Mouse (Mus musculus): Measurements from ENCODE around the gene Pawr. TPM values are rescaled to one million over a fixed set of nuclear protein-coding genes. Genes with fewer than 3 reads are reported as not detected.

Pawr gene
- 9.6 and 12.6 TPM in 2 replicates for polyA plus RNA-seq (2016; fragmentation: Nextera tagmentation; extraction: Ambion mirVana)

GRCm38 (mm10) chr10:108331784-108332561 lies at the start of gene Pawr:
Pawr (plus strand) TSS chr10:108332121.
- Histone ChIP-seq H3K27ac (replicated peaks) (peak within 1 kb of the TSS; percentile 90), H3K27me3 (ENCODE audit: low read depth, poor library complexity, severe bottlenecking) (peaks cover 25% of the 10 kb centered on the region), H3K36me3 (peaks cover 6% of the 10 kb centered on the region; the same call in 1 of the 2 replicates), H3K9me3 (replicated peaks) (no peaks in the 10 kb centered on the region), H3K4me1 (peaks cover 29% of the 10 kb centered on the region), H3K4me3 (peak within 1 kb of the TSS; percentile 92)
- DNase-seq (ENCODE audit: low spot score), result peak; percentile 90
- under 1% methylated on average over 77 of the region's 85 CpGs for whole genome bisulfite sequencing

- no peak for DNase-seq (ENCODE audit: low spot score)
- Histone ChIP-seq H3K9me3 (replicated peaks) (no peaks in the 10 kb centered on the region), H3K36me3 (peaks cover 36% of the 10 kb centered on the region), H3K4me3 (no peak overlapping the region), H3K4me1 (peaks cover 3% of the 10 kb centered on the region; the same call in 1 of the 2 replicates), H3K27me3 (ENCODE audit: low read depth, poor library complexity, severe bottlenecking) (no peaks in the 10 kb centered on the region), H3K27ac (replicated peaks) (no peak overlapping the region)
- WGBS, result 92% methylated on average over 6 of the region's 6 CpGs
Measured at GRCm38 (mm10) chr10:108282351-108282750, 49.6 kb upstream of the Pawr start.

- H3K4me3 ChIP-seq, result no peak overlapping the region
- 95% methylated on average over 2 of the region's 2 CpGs for WGBS
- peaks cover 26% of the 10 kb centered on the region for H3K36me3 ChIP-seq
Measured at GRCm38 (mm10) chr10:108283418-108283817, 48.5 kb upstream of the Pawr start.

GRCm38 (mm10) chr10:108283837-108284236 lies 48.1 kb upstream of the Pawr start:
- Histone ChIP-seq H3K9me3 (replicated peaks) (no peaks in the 10 kb centered on the region), H3K4me3 (no peak overlapping the region), H3K27ac (replicated peaks) (no peak overlapping the region), H3K4me1 (peaks cover 3% of the 10 kb centered on the region; the same call in 1 of the 2 replicates), H3K27me3 (ENCODE audit: low read depth, poor library complexity, severe bottlenecking) (no peaks in the 10 kb centered on the region), H3K36me3 (peaks cover 22% of the 10 kb centered on the region)
- DNase-seq (ENCODE audit: low spot score), result no peak
- 95% methylated on average over 4 of the region's 4 CpGs for WGBS

More at GRCm38 (mm10) chr10:108283418-108283817, 48.5 kb upstream of the Pawr start:
- Histone ChIP-seq H3K4me1 (peaks cover 3% of the 10 kb centered on the region; the same call in 1 of the 2 replicates), H3K27me3 (ENCODE audit: low read depth, poor library complexity, severe bottlenecking) (no peaks in the 10 kb centered on the region), H3K27ac (replicated peaks) (no peak overlapping the region), H3K9me3 (replicated peaks) (no peaks in the 10 kb centered on the region)
- no peak for DNase-seq (ENCODE audit: low spot score)

- Histone ChIP-seq H3K27ac (replicated peaks) (no peak overlapping the region), H3K27me3 (ENCODE audit: low read depth, poor library complexity, severe bottlenecking) (no peaks in the 10 kb centered on the region), H3K4me3 (no peak overlapping the region), H3K36me3 (peaks cover 20% of the 10 kb centered on the region), H3K4me1 (peaks cover 3% of the 10 kb centered on the region; the same call in 1 of the 2 replicates), H3K9me3 (replicated peaks) (no peaks in the 10 kb centered on the region)
- WGBS, result 90% methylated on average over 4 of the region's 4 CpGs
- no peak for DNase-seq (ENCODE audit: low spot score)
Measured at GRCm38 (mm10) chr10:108284445-108284844, 47.5 kb upstream of the Pawr start.

- Histone ChIP-seq H3K4me1 (peaks cover 3% of the 10 kb centered on the region; the same call in 1 of the 2 replicates), H3K36me3 (peaks cover 15% of the 10 kb centered on the region), H3K4me3 (no peak overlapping the region), H3K9me3 (replicated peaks) (no peaks in the 10 kb centered on the region), H3K27me3 (ENCODE audit: low read depth, poor library complexity, severe bottlenecking) (no peaks in the 10 kb centered on the region), H3K27ac (replicated peaks) (no peak overlapping the region)
- WGBS, result 88% methylated on average over 5 of the region's 5 CpGs
- no peak for DNase-seq (ENCODE audit: low spot score)
Measured at GRCm38 (mm10) chr10:108284977-108285376, 46.9 kb upstream of the Pawr start.

GRCm38 (mm10) chr10:108286658-108287437 lies 45.1 kb upstream of the Pawr start:
- DNase-seq (ENCODE audit: low spot score), result no peak
- WGBS, result 76% methylated on average over 11 of the region's 11 CpGs
- no peaks in the 10 kb centered on the region for H3K27me3 ChIP-seq (ENCODE audit: low read depth, poor library complexity, severe bottlenecking)
- H3K4me3 ChIP-seq, result no peak overlapping the region
- 0 out of 2 replicates have a peak, but pooled peaks cover 5% of the 10 kb centered on the region for H3K36me3 ChIP-seq
- H3K9me3 ChIP-seq (replicated peaks), result no peaks in the 10 kb centered on the region
- H3K27ac ChIP-seq (replicated peaks), result no peak overlapping the region
- peaks cover 3% of the 10 kb centered on the region; the same call in 1 of the 2 replicates for H3K4me1 ChIP-seq

GRCm38 (mm10) chr10:108287438-108287801 lies 44.5 kb upstream of the Pawr start:
- Histone ChIP-seq H3K9me3 (replicated peaks) (no peaks in the 10 kb centered on the region), H3K36me3 (0 out of 2 replicates have a peak, but pooled peaks cover 2% of the 10 kb centered on the region), H3K4me1 (peaks cover 3% of the 10 kb centered on the region; the same call in 1 of the 2 replicates), H3K4me3 (no peak overlapping the region), H3K27me3 (ENCODE audit: low read depth, poor library complexity, severe bottlenecking) (no peaks in the 10 kb centered on the region), H3K27ac (replicated peaks) (no peak overlapping the region)
- 83% methylated on average over 4 of the region's 4 CpGs for WGBS
- no peak for DNase-seq (ENCODE audit: low spot score)

GRCm38 (mm10) chr10:108290046-108290445 lies 41.9 kb upstream of the Pawr start:
- Histone ChIP-seq H3K4me1 (peaks cover 3% of the 10 kb centered on the region; the same call in 1 of the 2 replicates), H3K27ac (replicated peaks) (no peak overlapping the region), H3K36me3 (no peaks in the 10 kb centered on the region), H3K27me3 (ENCODE audit: low read depth, poor library complexity, severe bottlenecking) (no peaks in the 10 kb centered on the region), H3K4me3 (no peak overlapping the region), H3K9me3 (replicated peaks) (no peaks in the 10 kb centered on the region)
- no peak for DNase-seq (ENCODE audit: low spot score)
- WGBS, result 95% methylated on average over 13 of the region's 13 CpGs

- H3K27me3 ChIP-seq (ENCODE audit: low read depth, poor library complexity, severe bottlenecking), result no peaks in the 10 kb centered on the region
- 90% methylated on average over 12 of the region's 12 CpGs for WGBS
- H3K9me3 ChIP-seq (replicated peaks), result no peaks in the 10 kb centered on the region
- H3K4me1 ChIP-seq, result peaks cover 2% of the 10 kb centered on the region; the same call in 1 of the 2 replicates
- no peaks in the 10 kb centered on the region for H3K36me3 ChIP-seq
- no peak for DNase-seq (ENCODE audit: low spot score)
- no peak overlapping the region for H3K27ac ChIP-seq (replicated peaks)
- no peak overlapping the region for H3K4me3 ChIP-seq
Measured at GRCm38 (mm10) chr10:108291688-108292471, 40.0 kb upstream of the Pawr start.

- no peaks in the 10 kb centered on the region for H3K4me1 ChIP-seq
- H3K36me3 ChIP-seq, result no peaks in the 10 kb centered on the region
- DNase-seq (ENCODE audit: low spot score), result no peak
- H3K9me3 ChIP-seq (replicated peaks), result no peaks in the 10 kb centered on the region
- H3K27me3 ChIP-seq (ENCODE audit: low read depth, poor library complexity, severe bottlenecking), result no peaks in the 10 kb centered on the region
- H3K27ac ChIP-seq (replicated peaks), result no peak overlapping the region
- H3K4me3 ChIP-seq, result no peak overlapping the region
- 90% methylated on average over 4 of the region's 4 CpGs for WGBS
Measured at GRCm38 (mm10) chr10:108292651-108293050, 39.3 kb upstream of the Pawr start.

GRCm38 (mm10) chr10:108293620-108294195 lies 38.2 kb upstream of the Pawr start:
- H3K36me3 ChIP-seq, result no peaks in the 10 kb centered on the region
- H3K27ac ChIP-seq (replicated peaks), result no peak overlapping the region
- no peaks in the 10 kb centered on the region for H3K4me1 ChIP-seq
- no peak for DNase-seq (ENCODE audit: low spot score)
- WGBS, result 93% methylated on average over 16 of the region's 16 CpGs
- H3K27me3 ChIP-seq (ENCODE audit: low read depth, poor library complexity, severe bottlenecking), result no peaks in the 10 kb centered on the region
- H3K9me3 ChIP-seq (replicated peaks), result no peaks in the 10 kb centered on the region
- no peak overlapping the region for H3K4me3 ChIP-seq
